Mouse (Mus musculus) regulatory T cell (primary cell): ENCODE data around the gene Ing2.

Source experiments
- in situ Hi-C: fragments of 300-600 bp; cut with MboI, MseI; formaldehyde crosslinking; loops from one replicate; pipeline ENCODE4 v1.15.1; 2025; ENCODE audit warnings: high pct_unique_total_duplicates

The Ing2 gene

DNA sequence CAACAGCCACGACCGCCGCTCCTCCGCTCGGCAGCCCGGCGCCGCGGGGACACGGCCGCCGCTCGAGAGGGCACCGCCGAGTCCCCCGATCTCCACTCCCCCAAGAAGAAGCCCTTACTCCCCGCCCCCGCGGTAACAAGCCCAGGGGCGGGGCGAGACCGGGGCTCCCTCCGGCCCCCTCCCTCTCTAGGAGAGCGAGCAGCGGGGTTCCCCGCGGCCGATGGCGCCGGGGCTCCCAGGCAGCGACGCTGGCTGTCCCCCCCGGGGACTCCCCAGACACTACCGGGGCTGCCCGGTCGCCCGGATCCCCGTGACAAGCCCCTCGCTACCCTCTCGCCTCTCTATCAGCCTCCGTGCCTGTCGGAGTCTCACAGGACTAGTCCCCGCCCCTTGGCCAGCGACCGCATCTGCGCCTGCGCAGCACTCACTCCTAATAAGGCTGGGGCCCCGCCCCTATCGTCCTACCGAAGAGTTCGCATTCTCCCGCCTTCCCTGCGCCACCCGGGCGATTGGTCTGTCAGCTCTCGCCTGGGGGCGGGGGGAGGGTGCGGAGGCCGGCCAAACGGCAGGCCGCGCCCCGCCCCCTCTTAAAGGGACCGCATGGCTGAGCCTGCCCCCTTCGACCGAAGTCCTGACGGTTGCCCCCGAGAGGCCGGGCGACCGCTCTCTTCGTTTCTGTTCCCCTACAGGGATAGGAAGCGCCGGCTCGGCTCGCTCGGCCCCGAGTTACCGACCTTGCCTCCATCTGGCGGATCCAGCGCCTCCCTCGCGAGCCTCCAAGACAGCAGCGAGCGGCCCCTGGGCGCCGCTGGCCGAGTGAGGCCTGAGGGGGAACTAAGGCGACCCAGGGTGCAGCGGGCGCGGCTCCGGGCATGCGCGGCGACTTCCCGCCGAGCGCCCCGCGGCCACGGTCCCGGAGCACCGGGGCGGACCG is at the start of gene Ing2:
Ing2 (minus strand) TSS at position 780 of the 934 bp plus-strand sequence.
- in situ Hi-C loops = loop anchor here (5.0 kb wide), 1 partner anchor 37 kb away; the partner anchor contains the start of gene Cdkn2aip

DNA sequence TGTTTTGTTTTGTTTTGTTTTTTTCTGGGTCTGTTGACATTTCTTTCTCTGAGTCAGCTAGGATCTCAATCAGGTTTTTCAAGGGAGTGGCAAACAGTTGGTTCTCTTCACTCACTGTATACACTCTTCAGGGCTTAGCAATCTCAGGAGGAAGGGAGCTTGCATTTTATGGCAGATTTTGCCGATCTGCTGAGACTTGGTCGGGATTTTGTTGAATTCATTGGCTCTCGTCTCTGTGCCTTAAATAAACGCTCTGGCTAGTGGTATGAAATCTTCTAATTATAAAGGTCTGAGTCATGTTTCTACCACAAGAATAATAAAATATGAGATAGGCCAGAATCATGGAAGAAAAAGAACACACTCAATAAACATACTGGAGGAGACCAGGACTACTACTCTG is 46.3 kb upstream of the Ing2 start:
- in situ Hi-C loops = no loop called here

DNA sequence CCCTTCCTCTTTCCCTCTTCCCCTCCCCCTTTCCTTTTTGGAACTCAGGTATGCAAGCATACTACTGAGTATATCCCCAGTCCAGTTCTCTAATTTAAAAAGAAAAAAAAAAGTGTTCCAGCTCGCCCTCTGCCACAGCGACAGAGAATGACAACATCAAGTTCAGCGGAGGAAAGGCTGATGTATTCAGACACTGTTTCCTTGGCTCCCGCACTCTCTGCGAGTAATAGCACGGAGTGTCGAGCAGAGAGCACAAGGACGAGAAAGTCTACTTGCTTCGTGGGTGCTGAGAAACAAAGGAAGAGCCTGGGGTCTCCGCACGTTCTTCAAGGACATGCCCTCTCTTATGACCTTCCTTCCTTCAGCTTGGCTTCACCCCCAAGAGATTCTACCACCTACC is 43.3 kb upstream of the Ing2 start:
- in situ Hi-C loops = loop anchor here (10.0 kb wide), 1 partner anchor 1554 kb away; no protein-coding TSS in a partner anchor

DNA sequence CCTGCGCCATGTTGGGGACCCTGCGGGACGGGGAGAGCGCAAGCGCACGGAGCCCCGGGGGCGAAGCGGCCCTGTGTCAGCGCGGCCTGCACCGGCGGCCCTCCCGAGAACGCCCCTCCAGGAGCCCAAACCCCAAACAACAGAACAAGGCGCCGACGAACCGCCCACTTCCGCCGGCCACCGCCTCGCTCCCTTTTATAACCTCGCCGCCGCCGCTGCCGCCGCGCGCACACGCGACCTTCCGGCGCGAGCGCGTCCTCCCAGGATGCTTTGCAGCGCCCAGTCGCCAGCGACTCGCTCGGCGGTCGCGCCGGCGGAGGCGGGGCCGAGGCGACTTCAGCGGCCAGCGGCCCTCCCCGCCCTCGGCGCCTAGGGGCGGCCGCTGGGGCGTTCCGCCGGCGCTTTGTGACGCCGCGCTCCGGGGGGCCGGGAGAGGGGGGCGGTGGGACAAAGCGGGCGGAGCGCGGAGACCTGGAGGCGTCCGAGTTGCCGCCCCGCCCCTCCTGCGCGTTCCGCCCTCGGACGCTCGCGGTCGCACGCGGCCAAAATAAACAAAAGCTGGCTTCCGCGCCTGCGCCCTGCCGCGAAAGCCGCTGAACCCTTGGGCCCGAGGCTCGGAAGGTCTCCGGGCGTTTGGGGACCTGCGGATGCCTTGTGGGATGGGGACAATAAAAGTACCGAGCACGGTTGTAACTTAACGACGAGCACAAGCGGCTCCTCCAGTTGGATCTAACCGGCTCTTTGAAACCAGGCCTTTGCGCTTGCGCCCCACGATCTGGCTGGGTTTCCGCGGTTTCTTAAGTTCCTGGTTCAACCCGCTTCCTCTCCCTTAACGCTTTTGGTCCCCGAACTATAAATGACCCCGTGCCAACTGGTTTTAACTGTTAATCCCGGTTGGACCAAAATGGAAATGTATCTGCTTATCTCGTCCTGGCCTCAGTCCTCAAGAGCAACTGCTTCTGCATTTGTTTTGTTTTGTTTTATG is 38.7 kb upstream of the Ing2 start, which contains the start of gene Cdkn2aip:
Cdkn2aip (minus strand) TSS at position 172 of the 985 bp plus-strand sequence.
- in situ Hi-C loops = loop anchor here (5.0 to 10.0 kb wide), 2 partner anchors 37 to 1549 kb away; partner anchors contain the start of gene Ing2

DNA sequence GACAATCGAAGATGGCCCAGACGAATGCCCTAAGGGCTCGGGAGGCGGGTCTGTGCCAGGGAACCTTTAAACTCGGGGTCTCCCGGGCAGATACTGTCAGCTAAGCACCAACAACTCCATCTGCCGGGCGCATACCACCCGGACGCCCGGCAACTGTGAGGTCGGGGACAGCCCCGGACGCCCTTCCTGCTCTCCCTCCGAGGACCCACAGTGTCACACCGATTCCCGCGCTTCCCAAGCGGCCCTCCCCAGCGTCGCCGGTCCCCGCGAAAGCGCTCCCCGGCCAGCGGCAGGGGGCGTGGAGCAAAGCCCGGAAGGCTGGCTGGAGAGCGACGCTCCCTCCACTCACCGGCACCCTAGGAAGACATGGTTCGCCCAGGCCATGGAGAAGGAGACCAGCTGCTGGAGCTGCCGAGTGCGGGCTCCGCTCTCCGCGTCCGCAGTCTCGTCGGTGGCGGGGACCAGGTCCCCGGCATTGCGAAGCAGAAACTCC is 37.9 kb upstream of the Ing2 start:
- in situ Hi-C loops = loop anchor here (5.0 to 10.0 kb wide), 2 partner anchors 36 to 1548 kb away; partner anchors contain the start of gene Ing2

DNA sequence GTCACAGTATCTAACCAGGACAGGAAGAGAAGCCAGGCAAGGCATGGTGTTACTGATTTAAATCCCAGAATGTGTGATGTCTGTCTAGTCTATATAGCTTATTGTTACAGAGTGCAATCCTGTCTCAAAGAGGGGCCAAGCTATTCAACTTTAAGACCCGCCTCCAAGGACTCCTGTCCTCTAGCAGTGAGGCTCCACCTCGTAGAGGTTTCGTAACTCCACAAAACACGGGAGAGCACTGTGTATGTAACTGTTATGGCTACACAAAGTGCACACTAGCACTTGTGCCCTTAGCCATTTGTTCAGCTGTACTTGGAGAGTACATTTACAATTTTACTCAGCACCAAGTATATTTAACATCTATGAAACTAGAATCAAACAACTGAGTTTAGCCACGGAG is 32.8 kb upstream of the Ing2 start:
- in situ Hi-C loops = loop anchor here (10.0 kb wide), 1 partner anchor 1713 kb away; the partner anchor contains the start of gene Lrp2bp

DNA sequence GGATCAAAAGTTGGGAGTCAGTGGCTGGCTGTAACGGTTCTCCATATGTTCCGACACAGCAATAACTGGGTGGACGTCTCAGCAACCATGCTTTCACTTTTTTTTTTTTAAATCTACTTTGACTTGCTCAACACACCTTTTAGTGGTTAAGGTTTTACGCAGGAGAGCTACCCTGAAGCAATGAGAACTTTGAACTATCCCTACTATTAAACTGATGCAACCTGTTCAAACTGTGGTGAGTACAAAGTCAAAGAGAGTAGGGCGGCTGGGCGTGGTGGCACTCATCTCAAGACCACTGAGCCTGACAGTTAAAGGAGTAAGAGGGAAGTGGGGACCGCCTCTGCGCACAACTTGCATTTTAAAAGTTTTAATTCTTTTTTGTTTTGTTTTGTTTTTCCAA is 31.4 kb upstream of the Ing2 start:
- in situ Hi-C loops = loop anchor here (10.0 kb wide), 1 partner anchor 1712 kb away; the partner anchor contains the start of gene Lrp2bp

DNA sequence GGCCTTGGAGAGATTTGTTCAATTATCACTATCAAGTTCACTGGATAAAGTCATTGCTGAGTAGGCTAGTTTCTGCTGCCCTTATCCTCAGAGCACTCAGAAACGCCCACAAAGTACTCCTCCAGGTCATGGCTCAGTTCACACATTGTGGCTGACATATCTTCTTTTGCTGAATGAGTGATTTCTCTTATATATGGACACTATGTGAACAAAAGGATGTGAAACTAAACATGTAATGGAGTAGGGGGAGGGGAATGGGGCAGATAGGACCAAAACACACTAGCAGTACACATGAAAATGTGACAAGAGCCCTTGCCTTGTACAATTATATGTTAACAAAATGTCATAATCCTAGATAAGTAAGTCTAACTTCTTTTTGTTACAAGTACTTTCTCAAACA is 27.0 kb upstream of the Ing2 start:
- in situ Hi-C loops = loop anchor here (10.0 kb wide), 1 partner anchor 1708 kb away; the partner anchor contains the start of gene Lrp2bp

DNA sequence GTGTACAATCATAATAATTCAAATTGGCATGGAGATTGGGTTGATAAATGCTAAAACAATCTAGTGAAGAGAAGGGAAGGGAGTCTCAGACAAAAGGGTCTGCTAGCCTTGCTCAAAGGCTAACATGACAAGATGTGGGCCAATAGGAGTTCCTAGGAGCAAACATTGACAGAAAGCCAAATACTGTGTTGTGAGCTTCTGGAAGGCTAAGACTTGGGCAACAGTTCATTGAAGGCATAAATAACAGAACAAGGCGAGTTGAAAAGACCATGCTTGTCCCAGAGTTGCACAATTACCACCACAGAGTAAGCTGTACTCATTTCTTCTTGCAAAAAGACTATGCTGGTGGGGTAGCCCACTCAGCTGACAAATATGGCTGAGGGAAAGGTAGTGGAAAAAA is 22.3 kb upstream of the Ing2 start:
- in situ Hi-C loops = no loop called here

DNA sequence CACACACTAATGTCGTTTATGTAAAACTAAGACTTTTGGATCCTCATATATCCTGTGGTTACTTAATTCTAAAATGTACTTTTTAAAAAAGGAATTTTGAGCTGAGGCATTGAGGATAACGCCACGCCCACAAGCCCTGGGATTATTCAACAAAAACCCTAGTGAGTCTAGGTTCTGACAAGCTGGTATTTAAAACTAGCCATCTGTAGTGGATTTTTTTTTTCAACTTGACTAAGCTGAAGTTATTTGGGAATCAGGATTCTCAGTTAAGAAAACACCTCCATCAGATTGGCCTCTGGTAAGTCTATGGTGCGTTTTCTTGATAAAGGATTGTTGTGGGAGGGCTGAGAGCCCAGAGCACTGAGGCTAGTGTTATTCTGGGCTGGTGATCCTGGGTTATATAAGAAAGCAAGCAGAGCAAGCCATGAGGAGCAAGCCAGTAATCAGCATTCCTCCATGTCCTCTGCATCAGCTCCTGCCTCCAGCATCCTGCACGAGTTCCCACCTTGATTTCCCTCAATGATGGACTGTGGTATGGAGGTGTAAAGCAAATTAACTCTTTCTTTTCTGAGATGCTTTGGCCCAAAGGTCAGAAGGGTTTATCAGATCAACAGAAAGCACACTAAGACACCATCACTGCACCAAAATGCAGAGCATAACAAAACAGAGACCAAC is 20.2 kb upstream of the Ing2 start:
- in situ Hi-C loops = no loop called here

DNA sequence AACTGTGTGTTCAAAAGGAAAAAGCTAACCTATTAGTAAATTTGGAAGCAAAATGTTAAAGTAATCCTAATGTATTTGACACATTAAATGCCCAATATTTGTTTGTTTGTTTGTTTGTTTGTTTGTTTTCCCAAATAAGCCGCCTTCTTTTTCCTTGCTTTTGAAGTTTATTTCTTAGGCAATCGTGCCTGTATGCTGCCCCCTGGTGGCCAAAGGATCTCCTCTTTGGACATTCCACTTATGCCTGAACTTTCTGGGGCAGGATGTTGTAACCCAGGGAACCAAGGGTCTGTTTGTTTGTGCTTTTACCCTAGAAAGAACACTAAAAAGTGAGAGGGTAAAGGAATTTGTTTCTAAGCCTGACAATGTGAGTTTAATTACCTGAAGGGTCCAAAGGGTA is 17.8 kb upstream of the Ing2 start:
- in situ Hi-C loops = no loop called here

DNA sequence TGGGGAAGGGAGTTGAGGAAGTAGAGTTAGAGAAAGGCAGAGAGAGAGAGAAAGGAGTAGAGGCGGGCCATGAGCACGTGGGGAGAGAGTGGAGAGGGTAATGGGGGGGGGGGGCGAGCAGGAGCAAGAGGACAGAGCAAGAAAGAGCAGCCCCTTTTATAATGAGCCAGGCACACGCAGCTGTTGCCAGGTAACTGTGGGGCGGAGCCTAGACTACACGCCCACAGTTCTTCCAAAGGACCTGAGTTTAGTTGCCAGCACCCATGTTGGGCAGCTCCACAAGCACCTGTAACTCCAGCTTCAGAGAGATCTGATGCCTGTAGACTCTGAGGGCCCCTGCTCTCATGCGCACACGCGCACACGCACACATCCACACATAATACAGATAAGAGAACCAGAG is 16.5 kb upstream of the Ing2 start:
- in situ Hi-C loops = no loop called here

DNA sequence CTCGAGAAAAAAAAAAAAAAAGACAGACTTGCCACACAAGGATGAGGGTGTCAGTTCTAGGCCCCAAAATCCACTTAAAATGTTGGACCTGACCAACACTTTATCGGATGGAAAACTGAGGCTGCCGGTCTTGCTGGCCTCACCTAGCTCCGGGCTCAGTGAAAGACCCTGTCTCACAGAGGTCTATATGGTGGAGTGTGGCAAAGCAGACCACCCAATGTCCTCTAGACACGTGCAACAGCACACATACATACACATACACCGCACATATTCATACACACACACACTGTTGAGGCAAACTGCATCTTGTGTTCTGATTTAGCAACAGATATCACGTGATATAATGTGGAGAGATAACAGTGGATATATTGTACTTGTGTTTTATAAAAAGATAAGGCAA is 15.9 kb upstream of the Ing2 start:
- in situ Hi-C loops = no loop called here

DNA sequence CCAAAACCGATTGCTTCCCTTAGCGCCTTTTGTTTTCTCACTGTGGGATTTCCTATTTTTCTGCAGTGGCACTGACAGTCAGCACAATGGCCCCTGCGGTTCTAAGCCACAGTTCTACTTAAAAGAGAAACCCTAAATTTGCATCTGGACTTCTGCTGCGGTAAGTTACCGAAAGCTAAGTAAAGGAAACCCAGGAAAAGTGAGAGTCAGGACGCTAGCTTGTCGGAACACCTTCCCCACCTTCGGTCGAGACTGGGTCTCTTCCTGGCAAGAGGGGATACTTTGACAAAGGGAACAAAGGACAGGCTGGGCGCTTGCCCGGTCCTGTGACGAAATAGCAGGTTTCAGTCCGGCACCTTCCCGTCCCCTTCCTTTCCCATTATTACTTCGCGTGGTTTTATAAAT is 15.3 kb upstream of the Ing2 start:
- in situ Hi-C loops = no loop called here

DNA sequence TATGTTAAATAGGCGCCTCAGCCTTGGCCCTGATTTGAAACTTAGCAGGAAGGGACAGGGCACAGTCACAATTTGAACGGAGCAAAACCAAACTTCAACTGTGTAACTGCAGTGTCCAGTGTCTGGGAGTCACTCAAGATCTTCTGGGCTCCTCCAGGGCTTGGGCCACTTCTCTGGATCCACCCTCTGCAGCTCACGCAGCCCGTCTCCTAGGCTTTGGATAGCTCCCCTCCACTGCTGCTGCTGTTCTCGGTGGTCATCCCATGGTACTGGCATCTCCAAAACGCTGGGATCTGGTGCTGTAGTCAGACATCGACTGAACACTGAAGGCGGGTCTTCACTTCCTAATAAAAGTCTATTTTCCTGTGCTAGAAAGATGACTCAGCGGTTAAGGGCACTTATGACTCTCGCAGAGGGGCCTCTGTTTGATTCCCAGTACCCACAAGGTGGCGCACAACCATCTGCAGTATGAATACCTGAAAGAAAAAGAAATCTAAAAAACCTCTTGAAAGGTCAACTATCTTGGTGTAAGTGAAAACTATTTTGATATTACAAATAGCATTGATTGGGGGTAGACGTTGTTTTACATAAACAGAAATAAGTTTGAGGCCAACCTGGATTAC is 14.5 kb upstream of the Ing2 start:
- in situ Hi-C loops = loop anchor here (5.0 kb wide), 1 partner anchor 148 kb away; no protein-coding TSS in a partner anchor

DNA sequence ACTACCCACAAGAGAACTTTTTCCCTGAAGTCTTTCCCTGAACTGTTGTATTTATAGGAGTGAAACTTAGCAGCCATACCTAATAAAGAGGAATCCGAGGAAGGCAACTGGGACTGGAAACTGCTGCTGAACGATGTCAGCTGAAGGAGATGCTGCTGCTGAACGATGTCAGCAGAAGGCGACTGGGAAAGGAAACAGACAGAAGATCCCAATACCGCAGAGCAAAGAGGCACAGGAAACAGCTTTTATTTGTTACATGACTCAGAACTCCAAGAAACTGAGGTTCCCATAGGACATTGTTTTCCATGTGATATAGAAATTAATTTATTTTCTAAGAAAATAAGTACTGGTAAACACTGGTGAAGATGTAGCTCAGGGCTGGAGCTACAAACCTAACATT is 9.1 kb upstream of the Ing2 start:
- in situ Hi-C loops = no loop called here

DNA sequence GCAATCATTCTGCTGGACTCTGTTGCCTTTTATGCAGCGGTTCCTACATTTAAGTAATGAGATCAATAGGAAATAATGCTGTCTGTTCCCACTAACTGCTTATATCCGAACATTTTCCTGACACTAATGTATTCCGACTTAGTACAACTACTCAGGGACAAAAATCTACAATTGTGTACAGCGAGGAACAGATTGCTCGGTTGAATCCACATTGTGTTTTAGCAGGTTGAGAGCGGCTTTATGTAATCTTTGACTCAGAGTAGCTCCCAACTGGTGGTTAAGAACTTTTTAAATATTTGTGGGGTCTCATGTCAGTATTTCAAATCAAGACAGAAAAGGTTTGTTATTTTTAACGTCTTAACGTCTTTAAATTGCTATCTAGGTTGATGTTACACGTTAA is 8.6 kb upstream of the Ing2 start:
- in situ Hi-C loops = no loop called here

DNA sequence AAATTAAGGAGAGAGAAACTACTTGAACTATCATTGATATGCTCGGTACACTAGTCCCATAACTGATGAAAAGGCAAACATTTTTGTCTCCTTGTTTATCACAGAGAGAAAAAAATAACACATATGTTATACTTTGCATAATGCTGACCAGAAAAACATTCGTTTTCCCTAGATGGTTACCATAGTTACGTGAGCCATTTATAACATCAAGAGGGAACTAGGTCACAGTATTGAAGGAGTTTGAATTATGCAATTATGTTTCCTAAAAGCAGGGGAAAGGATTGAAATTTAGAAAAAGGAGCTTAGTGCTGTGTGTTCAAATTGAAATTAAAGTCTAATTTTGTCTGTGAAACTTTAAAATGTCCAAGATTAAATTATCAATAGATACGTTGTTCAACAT is 5.0 kb upstream of the Ing2 start:
- in situ Hi-C loops = no loop called here

DNA sequence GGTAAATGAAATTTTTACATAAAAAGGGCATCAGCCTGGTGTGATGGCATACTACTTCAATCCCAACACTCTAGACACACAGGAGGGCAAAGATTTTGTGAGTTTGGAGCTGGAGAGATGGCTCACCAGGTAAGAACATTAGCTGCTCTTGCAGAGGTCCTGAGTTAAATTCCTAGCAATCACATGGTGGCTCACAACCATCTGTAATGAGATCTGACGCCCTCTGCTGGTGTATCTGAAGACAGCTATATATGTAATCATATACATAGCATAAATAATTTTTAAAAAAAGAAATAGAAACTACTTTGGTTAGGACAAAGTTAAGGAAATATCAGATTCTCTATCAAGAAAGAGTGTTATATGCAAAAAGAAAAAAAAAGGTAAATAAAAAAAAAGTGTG is 4.2 kb upstream of the Ing2 start:
- in situ Hi-C loops = loop anchor here (5.0 kb wide), 1 partner anchor 33 kb away; the partner anchor contains the start of gene Cdkn2aip

DNA sequence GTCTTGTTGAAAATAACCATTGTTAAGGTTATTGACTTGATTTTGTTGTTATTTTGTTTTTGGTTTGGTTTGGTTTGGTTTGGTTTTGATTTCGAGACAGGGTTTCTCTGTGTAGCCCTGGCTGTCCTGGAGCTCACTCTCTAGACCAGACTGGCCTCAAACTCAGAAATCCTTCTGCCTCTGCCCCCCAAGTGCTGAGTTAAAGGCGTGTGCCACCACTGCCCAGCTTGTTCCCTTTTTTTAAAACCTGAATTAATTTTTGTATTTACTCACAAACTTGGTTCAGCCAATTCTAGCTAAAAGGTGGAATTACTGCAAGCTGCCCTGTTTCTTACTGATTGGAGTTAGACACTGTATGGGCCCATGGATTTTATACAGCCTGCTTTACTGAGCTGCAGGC is 1.3 kb upstream of the Ing2 start:
- in situ Hi-C loops = loop anchor here (5.0 kb wide), 1 partner anchor 36 kb away; the partner anchor contains the start of gene Cdkn2aip
